In genomic region chr1:96768264-96768663, GRCm38 (mm10) we compare ENCODE assay signal across 9 mouse cellular contexts.
A peak's percentile ranks its signal among the peaks of the same experiment; 100 is the strongest.
DNase-seq lines count a peak whose midpoint lies in the region; ATAC-seq lines count a peak whose summit lies in the region.
"Had no signal": no experiment of that assay in that cellular context is flagged by ENCODE, and none has a peak within 500 bp of the region (broad histone marks: within the 10 kb centered on the region; RNA-seq: fewer than 3 reads in every experiment).

No protein-coding gene starts in this region.

- H3K4me1 ChIP-seq in midbrain, embryonic 12.5 days, result no peaks in the 10 kb centered on the region

- H3K27me3 ChIP-seq in midbrain, embryonic 12.5 days, result no peaks in the 10 kb centered on the region

- H3K36me3 ChIP-seq in midbrain, embryonic 12.5 days, result no peaks in the 10 kb centered on the region
- H3K36me3 ChIP-seq: G1E had no signal

- no peak overlapping the region for H3K4me2 ChIP-seq in midbrain, embryonic 12.5 days (replicated peaks)

- intact Hi-C loops in heart, postnatal 14 days (cut with DNase I), result no loop called here

- DNase-seq in kidney, postnatal 10 days, result peak; percentile 14
- no peak for DNase-seq in kidney, adult 18-20 months
- DNase-seq in embryo, embryonic 10 days (ENCODE audit: low spot score), result peak; percentile 49
- peak; percentile 46 for DNase-seq in layer of hippocampus, adult 11-12 months (ENCODE audit: low spot score)
- DNase-seq in gastrocnemius, adult 18-20 months (ENCODE audit: low spot score), result no peak
- no peak for DNase-seq in heart, postnatal 14 days
- no peak for DNase-seq in kidney, postnatal 14 days

- no peak overlapping the region for H3K9ac ChIP-seq in midbrain, embryonic 12.5 days (replicated peaks)

- H3K9me3 ChIP-seq in midbrain, embryonic 12.5 days, result no peaks in the 10 kb centered on the region
- H3K9me3 ChIP-seq: G1E had no signal

- no peak overlapping the region for H3K27ac ChIP-seq in midbrain, embryonic 12.5 days (replicated peaks)

- 29% methylated on average over 4 of the region's 4 CpGs for WGBS in midbrain, embryonic 12.5 days

- ATAC-seq in midbrain, embryonic 12.5 days (ENCODE audit: low FRiP score, low read depth), result 0 out of 2 replicates have a peak, but pooled peaks have one; percentile 47

- no peak overlapping the region for H3K4me3 ChIP-seq in midbrain, embryonic 12.5 days

Comparison
In these comparisons a context has a peak if more than half of its experiments do, and no peak if none do; other contexts are left out.
1. DNase-seq: peak in kidney, postnatal 10 days (single experiment), embryo, embryonic 10 days (single experiment) and layer of hippocampus, adult 11-12 months (single experiment); none in kidney, adult 18-20 months (single experiment), gastrocnemius, adult 18-20 months (single experiment), heart, postnatal 14 days (0 of 2) and kidney, postnatal 14 days (single experiment).